Mouse (Mus musculus) thymus, adult 18-20 months (tissue): Measurements from ENCODE around the gene Srsf4.

Source experiments
- DNase-seq, 2 experiments: peaks; one replicate each; pipeline ENCODE4 v3.0.0; 2022; ENCODE audit warnings: mixed read lengths in 2 of 2

Srsf4 gene

DNA sequence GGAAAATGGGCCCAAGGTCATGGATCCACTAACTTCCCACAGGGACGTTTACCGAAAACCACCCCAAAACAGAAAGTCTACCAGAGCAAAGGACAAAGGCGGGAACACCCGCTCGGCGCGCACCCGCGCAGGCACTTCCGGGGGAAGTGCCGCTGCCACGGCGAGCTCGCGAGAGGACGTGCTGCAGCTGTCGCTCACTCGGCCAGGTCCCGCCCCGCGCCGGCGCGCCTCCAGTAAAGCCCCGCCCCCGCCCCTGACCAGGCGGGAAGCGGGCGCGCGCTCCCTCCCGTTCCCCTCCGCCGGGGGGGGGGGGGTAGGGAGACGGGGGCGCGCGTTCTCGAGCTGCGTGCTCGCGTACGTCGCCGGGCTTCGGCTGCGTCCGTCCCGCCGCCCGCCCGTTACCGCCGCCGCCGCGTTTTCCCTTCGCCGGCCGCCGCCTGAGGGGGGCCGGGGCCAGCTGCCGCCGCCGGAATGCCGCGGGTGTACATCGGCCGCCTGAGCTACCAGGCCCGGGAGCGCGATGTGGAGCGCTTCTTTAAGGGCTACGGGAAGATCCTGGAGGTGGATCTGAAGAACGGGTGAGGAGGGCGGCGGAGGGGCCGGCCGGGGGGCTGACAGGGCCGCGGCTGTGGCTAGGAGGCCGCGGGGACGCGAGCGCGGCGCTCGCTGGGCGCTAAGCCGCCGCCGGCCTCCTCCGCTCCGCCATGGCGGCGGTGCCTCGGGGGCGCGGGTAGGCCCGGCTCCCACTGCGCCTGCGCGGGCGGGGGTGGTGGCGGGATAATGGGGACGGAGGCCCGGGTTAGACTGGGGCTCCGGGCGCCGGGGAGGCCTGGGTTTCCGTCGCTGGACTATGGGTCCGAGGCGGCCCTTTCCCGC lies at the start of gene Srsf4:
Gene Srsf4, plus strand, starts transcription at position 325 of the 876 bp plus-strand sequence.
- DNase-seq: peak; percentile 91

DNA sequence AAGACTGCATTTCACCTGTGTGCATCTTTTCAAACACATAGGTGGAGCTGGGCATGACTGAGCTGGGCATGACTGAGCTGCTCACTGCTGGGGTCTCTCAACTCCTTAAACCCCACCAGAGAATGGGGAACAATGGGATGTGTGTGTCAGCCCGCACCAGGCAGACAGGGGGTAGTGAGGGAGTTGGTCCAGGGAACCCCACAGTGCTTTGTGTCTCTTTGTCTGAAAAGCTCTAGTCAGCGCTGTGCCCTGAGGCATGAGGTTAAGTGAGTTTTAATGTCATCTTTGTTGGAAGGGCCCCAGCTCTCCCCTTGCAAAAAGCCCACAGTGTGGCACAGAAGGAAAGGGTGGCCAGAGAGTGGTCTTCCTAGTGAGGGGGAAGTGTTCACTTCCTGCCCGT lies 48.5 kb upstream of the Srsf4 start:
- no peak for DNase-seq

DNA sequence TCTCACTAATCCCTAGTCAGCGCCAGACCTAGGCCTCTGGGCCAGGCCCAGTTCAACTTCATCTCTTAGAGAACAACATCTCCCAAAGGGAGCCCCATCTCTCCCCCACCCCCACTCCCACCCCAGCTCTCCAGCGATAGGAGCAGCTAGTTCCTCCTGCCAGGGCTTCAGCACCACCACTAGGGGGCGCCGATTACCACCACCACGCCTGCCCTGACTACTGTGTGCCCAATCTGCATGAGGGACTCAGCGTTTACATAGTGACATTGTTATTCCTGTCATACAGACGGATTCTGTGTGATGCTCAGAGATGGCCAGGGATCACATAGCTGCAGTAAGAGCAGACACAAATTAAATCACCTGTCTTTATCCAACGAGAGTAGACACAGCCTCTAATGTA lies 47.6 kb upstream of the Srsf4 start:
- peak in 1 of 2 experiments; percentile 11 for DNase-seq

DNA sequence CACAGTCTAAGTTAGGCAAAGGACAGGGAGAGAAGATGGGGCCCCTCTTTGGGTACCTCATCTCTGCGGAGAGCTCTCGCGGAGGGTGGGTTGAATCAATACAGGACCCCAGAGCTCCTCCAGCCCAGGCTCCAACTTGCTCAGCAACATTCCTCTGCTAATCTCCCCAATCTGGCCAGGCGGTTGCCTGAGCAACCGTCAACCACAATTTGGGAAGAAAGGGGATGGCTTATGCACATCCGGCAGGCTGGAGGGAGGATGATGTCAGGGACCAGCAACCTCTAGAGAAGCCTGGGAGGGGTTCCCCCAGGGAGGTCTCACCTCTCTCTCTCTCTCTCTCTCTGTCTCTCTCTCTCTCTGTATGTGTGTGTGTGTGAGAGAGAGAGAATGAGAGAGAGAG lies 46.5 kb upstream of the Srsf4 start:
- no peak for DNase-seq

DNA sequence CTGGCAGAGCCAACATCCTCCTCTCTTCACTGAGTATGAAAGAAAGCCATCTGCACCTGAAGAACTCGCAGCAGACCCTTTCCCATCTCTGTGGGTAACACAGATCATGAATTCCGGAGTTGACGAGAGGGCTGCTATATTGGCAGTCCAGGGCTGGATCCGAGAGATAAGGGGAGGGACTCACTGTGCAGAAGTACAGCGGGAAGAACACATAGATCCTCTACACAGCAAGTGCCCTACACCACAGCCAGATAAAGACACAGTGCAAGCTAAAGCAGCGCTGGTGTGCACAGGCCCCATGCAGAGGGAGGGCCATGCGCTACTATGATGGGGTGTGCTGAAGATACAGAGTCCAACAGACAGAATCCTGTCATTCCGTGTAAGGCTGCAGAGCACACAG lies 44.3 kb upstream of the Srsf4 start:
- no peak for DNase-seq

DNA sequence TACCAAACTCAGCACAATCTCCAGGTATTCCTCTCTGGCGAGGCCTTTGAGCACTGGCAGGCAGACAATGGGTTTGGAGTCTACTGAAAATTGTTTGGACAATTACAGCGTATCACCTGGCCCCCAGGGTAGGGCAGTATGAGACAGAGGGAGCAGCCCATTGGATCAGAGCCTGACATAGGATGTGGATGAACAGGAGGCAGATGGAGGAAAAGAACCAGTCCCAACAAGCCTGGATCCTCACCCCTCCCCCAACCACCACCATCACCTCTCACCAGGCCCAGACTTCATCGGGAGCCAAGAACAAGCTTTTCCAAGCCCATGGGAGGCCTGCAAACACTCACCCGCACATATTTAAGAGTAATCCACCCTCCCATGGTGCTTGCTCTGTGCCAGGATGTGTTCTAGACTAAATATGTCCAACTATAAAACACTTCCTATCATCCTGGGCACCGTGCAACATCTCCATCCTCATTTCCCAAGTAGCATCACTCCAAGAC lies 41.8 kb upstream of the Srsf4 start:
- DNase-seq: no peak

DNA sequence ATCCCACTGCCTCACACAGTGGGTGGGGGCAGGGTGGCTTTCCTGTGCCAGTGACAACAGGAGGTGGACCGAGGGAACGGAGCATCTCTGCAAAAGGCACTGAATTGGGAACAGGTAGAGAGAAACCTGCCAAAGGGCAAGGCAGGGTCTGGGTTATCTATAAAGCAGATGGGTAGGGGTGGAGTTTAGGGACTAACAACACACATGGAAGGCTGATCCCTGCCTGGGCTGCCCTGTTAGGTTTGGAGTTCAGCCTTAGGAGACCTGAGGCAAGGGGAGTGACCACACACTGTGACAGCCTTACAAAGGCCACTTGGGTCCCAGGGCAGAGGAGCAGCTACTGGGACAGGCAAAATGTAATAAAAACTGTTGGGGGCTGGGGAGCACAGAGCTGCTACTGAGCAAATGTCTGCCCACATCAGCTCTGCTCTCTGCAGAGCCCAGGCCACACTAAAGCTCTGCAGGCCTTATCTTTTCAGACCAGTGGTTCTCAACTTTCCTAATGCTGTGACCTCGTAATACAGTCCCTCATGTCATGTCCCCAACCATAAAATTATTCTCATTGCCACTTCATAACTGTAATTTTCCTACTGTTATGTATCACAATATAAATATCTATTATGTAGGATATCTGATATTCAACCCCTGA lies 40.5 kb upstream of the Srsf4 start:
- DNase-seq: no peak

DNA sequence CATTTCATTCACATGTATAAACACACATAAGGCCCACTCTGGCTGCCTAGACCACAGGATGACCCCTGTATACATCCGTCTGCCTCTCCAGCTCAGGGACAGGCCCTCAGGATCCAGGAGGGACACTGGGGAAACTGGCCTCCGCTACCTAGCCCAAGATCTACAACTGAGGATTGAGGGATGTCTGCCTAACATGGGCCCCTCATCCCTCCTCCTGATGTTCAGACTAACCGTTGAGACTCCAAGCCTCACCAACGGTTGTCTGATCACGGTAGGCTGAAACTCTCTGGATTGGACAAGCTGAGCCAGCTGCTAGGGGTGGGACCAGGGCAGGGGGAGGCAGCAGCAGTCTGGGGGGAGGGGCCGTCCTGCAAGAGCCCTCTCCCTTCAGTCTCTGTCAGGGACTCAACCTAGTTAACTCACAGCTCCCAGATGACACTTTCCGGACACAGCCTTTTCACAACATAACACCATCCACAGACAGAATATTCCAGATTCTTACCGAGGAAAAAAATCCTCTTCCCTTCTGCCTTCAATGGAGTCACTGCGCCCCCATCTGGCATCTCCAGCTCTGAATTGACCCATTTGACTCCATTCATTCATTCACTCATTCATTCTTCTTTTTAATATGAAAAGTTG lies 39.3 kb upstream of the Srsf4 start:
- no peak for DNase-seq

DNA sequence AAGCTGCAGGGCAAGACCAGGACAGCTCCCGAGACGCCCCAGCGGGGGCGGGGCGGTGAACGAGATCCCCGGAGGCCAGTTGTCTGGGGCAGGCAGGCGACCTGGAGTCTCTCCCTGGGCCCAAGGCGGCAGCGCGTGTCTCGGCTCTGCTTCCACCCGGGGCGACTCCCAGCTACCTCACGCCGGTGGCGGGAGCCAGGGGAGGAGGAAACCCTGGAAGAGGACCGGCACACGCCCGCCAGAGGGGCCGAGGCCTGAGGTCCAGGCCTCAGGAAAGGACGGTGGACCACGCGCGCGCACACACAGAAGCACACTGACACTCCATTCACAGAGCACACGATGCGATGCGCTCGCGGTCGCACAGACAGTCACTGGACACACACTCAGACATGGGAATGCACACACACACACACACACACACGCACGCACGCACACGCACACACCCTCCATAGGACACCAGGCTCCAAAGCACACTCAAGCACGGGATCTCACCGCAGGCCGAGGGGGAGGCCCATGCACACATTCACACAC lies 37.0 kb upstream of the Srsf4 start:
- no peak for DNase-seq

DNA sequence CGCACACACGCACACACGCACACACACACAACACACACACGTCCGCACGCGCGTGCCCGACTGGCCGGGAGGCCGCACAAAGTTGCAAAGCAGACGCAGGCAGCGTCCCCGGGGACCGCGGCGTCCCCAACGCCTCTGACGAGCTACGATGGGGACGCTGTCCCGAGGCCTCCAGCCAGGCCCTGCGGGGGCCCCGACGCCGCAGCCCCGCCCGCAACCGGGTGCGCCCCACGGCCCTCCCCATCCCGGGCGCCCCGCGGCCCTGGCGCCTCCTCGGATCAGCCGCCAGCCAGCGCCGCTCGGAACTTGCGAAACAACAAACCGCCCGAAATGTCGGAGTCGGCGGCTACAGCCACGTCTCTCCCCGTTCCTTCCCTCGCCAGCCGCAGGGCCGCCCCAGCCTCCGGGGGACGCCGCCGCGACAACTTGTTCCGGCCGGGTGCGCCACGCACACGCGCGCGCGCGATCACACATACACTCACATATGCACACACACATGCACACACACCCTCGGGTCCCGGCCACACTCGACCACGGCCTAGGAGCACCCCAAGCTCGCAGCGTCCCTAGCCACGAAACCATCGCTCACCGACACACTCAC lies 36.4 kb upstream of the Srsf4 start:
- DNase-seq: no peak

DNA sequence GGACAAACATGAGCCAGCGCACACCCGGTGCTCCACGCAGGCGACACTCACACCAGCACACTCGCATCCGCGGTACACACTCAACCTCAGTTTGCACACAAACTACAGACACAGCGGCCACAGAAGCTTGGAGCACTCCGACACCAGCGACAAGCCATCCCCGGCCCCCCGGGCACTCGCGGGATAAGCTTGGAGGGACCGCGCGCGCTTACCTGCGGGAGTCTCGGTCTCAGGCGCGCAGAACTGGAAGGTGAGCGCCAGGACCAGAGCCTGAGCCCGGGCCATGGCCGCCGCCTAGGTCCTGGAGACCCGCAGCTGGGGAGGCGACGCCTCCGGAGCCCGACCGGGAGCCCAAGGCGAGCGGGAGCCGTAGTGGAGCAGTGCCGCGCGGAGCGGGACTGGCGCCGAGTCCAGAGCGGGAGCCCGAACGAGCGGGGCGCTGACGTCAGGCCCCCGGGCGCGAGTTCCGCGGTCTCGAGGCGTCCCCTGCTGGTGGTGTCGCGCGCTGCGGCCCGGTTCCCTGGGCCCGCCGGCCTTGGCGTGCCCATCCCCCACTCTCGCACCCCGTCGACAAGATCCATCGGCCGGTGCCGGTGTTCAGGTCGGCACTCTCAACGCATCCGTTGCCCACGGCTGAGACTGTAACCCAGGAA lies 35.4 kb upstream of the Srsf4 start, which contains the start of gene Ptpru:
Gene Ptpru, minus strand, starts transcription at position 417 of the 653 bp plus-strand sequence.
- peak; percentile 47 to 57 for DNase-seq

DNA sequence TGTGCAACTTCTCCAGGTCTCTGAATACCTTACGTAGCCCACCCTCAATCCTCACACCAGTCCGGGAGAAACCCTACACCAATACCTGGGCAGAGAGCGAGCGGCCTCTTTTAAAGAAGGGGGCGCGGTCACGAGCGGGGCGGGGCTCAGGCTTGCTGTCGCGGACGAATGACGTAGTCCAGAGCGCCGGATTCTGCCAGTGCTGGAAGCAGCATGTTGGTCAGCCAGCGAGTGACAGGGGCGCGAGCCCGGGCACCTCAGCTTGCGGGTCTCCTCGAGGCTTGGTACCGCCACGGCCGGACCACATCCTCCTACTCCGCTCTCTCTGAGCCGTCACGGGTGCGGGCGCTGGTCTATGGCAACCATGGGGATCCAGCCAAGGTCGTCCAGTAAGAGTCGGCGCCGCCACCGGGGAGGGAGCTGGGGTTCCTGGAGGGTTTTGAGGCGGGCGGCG lies 30.1 kb upstream of the Srsf4 start, which contains the start of gene Mecr:
Gene Mecr, plus strand, starts transcription at position 181 of the 454 bp plus-strand sequence.
- peak; percentile 68 to 76 for DNase-seq

DNA sequence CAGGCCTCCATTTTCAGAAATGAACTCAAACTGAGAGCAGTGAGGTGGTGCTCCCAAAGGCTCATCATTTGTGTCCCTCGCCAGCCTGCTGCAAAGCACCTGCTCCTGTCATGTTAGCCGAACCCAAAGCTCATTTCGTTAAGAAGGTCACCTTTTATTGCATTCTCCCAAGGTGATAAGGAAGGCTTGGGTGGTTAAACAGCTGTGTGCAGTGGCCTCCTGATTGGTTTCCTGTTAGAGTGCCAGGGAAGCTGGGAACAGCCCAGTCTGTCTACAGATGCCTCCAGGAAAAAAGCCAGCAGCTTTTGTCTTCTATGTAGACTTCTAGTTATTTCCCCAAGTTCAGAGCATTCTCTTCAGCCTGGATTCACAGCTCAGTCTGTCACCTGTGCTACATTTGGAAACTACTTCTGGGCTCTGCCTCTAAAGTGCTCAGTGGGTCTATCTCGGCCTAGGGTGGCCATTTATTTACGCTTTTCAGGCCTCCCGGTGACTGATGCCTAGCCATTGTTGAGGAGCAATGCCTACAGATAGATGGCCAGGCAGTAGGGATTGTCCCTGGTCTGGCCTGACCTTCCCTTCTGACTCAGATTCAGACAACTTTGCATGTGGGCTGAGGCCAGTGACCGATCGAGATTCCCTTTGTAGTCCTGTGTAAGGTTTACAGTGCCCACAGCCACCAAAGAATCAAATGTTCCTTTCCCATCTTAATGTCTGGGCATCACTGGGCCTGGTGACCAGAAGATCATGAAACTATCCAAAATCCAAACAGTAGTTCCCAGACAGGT lies 27.2 kb upstream of the Srsf4 start:
- DNase-seq: no peak

DNA sequence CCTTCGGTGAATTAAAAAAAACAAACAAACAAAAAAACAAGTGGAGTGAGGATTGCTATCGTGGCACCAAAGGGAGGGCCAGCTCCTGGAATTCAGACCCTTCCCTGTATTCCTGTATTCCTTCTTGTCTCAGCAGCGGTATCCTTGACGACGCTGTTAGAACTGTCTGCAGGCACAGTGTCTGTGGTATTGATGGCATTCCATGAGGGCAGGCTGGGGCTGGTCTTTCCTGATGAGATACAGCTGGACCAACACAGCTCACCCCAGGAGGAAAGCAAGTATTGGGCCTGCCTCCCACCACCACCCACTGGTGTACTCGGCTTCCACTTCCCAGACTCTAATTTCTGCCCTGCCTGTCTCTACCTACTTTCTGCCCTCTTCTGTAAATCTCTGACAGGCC lies 25.3 kb upstream of the Srsf4 start:
- DNase-seq: no peak

DNA sequence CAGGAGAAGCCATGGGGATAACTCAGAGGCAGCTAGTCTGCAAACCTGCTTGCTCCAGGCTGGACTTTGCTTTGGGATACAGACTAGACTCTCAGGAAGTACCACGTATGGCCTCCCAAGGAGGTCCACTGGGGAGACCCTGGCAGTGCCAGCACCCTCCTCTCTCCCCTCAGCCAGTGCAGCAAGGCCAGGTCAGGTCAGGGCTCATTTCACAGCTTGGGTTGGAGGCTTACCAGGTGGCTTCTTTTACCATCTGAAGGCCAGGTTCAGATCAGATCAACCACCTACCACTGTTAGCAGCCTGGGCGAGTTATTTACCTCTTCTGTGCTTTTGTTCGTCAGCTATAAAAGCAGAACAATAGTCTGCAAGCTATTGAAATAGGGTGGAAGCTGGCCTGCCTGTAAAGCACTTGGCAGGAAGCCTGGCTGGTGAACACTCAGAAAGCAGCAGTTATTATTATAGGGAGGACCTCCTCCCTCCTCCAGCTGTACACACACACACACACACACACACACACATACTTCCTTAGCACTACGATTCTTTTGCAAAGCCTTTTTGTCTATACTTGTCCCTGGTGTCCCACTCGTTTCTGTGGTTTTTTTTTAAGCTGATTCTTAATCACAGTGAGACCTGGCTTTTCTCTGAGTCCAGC lies 23.3 kb upstream of the Srsf4 start:
- no peak for DNase-seq

DNA sequence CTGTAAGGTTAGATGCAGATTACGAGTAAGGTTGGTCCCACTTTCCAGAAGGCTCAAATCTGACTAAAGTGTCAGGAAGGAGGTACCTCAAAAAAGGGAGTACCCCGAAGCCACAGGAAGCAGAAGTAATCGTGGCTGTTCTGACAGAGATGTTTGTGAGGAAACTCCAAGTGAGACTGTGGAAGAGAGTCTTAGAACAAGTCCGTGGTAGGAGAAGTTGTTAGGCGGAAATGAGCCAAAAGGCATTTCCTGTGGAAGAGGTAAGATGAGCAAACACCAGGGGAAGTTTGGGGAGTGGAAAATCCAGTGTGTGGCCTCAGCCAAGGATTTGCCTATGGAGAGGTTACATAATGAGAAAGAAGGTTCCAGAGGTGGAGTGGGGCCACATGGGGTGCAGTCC lies 18.5 kb upstream of the Srsf4 start:
- DNase-seq: no peak

DNA sequence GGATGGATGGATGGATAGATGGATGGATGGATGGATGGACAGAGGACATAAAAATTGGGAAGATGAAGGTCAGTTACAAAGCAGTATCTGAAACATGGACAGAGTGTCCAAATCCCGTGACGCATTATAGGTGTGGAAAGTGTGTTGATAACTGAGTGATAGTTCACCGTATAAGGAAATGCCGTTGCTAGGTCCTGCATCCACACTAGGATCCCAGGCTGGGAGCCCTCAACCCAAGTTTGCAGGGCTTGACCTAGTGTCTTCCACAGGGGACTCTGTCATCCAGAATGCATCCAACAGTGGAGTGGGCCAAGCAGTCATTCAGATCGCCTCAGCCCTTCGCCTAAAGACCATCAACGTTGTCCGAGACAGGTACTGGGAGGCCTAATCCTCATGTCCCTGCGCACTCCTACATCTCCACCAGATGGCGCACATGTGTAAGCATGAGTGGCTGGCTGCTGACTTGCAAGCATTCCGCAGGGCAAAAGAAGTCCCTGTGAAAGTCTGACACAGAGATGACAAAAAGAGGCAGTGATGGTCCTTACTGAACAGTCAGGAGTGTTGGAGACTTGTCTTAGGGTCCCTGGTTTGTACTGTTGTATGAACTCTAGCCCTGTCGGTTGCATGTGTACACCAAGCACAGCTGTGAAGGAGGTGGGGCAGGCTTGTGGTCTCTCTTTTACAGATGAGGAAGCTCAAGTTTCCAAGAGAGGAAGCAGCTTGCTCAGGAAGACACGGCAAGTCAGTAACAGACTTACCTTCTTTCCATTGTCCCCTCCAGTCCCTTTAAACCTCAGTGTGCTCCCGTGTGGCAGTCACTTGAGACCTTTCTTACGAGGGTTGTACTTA lies 12.7 kb upstream of the Srsf4 start:
- DNase-seq: peak; percentile 58 to 62

DNA sequence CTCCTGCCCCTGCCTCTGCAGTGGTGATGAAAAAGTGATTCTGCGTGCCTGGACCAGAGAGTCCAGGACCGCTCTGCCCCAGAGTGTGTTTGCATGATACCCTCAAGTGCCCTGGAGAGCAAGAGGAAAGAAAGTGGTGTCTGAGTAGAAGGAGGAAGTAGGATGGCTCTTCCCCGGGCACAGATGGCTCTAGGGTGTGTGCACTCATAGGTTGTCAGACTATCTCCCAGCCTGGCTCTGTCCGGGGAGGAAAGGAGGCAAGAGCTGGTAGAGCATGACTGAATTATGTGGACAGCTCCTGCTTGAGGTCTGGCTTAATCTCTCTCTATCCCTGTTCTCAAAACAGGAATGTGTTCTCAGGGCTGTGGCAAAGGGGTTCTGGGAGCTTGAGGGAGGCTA lies 12.1 kb upstream of the Srsf4 start:
- peak in 1 of 2 experiments; percentile 17 for DNase-seq

DNA sequence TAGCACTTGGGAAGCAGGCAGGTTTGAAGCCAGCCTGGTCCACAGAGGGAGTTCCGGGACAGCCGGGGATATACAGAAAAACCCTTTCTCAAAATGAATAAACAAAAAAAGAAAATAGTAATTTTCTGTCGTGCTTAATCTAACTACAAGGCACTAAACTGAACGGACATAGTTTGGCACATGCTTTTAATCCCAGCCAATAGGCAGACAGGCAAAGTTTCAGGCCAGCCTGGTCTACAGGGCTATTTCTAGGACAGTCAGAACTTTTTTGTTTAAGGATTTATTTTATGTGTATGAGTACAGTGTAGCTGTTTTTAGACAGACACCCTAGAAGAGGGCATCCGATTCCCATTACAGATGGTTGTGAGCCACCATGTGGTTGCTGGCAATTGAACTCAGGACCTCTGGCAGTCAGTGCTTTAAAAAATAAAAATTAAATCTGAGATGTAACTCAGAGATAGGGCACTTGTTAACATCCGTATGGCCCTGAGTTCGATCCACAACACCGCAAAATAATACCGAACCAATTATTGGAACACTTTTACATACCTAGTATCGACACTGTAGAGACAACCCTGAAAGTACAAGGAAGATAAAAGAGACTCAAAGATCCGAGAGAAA lies 635 bp upstream of the Srsf4 start:
- DNase-seq: no peak
